Mouse (Mus musculus): ENCODE measurements around the gene Ddx10.

GRCm38 (mm10) chr9:53278997-53279396 is 31.1 kb upstream of the Ddx10 start:
- no peak for TF ChIP-seq CTCF (IDR thresholded peaks at IDR 0.05; ENCODE audit: insufficient read depth, low read depth, low read length)
- TF ChIP-seq POLR2A (IDR thresholded peaks at IDR 0.05; ENCODE audit: insufficient read depth, low read depth, low read length), result no peak
